Mouse (Mus musculus): ENCODE data around the gene Gm136.
"Not testable (repeated sequence)": the region's sequence is repeated elsewhere in the genome, so short reads cannot be mapped to it uniquely, and the experiment has no call there.

DNA sequence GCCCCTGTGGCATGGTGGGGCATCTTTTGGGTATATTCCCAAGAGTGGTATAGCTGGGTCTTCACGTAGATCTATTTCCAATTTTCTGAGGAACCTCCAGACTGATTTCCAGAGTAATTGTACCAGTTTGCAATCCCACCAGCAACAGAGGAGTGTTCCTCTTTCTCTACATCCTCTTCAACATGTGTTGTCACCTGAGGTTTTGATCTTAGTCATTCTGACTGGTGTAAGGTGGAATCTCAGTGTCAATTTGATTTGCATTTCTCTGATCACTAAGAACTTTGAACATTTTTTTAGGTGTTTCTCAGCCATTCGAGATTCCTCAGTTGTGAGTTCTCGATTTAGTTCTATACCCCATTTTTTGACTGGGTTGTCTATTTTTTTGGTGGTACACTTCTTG, 30.4 kb downstream of the Gm136 start:
- TF ChIP-seq POLR2AphosphoS2 (IDR thresholded peaks at IDR 0.05; ENCODE audit: low read depth, low read length); ELF1 (IDR thresholded peaks at IDR 0.05; ENCODE audit: low read depth, low read length); POLR2A (IDR thresholded peaks at IDR 0.05; ENCODE audit: low read depth, low read length); NELFE (IDR thresholded peaks at IDR 0.05; ENCODE audit: low read depth, low read length); CTCF (conservative IDR thresholded peaks at IDR 0.05 in 1 of 2, IDR thresholded peaks at IDR 0.05 in 1 of 2; ENCODE audit: low read depth in 2 of 2, low read length in 2 of 2): not testable (repeated sequence)

Data from CH12.LX (cell line).